Mouse (Mus musculus) right cerebral cortex, postnatal 36 days (tissue): ENCODE results near the gene Psap.
"Not testable (repeated sequence)": the region's sequence is repeated elsewhere in the genome, so short reads cannot be mapped to it uniquely, and the experiment has no call there.

Source experiments
- DNase-seq, 2 experiments: peaks; one replicate each; pipeline ENCODE4 v3.0.0; 2022; ENCODE audit warnings: low spot score in 2 of 2, mixed read lengths in 1 of 2

The Psap gene

DNA sequence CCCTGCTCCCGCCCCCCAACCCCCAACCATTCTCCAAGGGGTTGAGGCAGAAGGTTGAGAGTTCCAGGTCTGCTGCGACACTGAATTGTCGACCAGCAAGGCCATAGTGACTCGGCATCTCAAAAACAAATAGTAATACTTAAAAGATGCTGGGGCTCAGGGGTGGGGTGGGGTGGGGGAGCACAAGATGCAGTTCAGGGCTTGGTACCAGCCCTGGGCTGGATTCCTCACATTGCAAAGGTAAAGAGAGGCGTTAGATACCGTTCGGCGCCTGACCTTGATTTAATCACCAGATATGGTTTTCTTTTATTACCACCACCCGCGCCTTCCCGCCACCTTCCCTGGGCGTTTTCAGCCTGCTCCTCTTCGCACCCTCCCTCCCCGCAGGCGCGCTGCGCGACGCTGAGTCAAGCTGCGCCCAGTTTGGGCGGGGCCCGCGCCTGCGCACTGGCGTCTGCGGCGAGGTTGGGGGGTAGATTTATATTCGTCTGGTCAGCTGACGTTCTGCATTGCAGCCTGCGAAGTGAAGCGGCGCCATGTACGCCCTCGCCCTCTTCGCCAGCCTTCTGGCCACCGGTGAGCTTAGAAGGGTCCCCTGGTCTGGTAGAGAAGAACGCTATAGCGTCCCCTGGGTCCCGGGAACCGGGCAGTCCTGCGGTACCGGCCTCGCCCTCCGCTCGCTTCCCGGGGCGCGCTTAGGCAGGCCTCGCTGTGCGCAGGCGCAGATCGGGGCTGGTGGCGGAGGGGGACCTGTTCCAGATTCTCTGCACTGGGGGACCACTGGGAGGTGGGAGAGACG lies at the start of gene Psap:
TSS of gene Psap (plus strand) at position 421 of the 799 bp plus-strand sequence.
- DNase-seq: peak; percentile 87 to 91

DNA sequence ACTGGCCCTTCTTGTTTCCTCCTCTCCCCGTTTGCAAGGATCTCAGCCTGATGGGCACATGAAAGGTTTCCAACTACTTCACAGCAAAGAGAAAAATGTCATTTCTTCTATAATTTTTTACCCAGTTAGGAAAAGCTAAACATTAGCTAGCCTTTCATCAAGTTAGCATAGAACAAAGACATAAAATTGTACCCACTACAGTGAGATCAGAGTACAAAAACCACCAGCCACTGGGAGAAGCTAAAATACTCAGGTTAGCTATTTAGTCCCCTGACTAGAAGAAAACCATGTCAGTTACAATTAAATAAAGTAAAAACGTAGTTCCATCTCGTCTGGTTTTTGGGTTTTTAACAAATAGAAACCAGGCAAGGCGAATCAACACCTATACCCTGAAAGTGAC lies 49.8 kb upstream of the Psap start:
- DNase-seq: no peak

DNA sequence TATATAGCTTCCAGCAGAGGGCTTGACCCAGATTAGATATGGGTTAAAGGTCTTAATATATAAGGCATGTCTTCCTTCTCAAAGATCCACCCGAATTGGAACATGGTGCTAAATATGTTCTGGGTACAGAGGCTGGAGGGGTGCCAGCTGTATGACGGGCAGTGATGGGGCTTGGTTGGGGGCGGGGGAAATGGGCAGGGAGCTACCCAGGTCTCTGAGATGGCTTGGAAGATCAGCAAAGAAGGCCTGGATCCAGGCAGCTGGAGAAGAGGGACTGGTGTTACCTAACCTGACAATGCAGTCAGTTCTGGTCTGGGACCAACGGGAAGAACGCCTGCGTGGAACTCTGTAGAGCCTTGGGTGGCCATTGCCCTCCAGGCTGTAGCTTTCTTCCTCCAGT lies 48.3 kb upstream of the Psap start:
- no peak for DNase-seq

DNA sequence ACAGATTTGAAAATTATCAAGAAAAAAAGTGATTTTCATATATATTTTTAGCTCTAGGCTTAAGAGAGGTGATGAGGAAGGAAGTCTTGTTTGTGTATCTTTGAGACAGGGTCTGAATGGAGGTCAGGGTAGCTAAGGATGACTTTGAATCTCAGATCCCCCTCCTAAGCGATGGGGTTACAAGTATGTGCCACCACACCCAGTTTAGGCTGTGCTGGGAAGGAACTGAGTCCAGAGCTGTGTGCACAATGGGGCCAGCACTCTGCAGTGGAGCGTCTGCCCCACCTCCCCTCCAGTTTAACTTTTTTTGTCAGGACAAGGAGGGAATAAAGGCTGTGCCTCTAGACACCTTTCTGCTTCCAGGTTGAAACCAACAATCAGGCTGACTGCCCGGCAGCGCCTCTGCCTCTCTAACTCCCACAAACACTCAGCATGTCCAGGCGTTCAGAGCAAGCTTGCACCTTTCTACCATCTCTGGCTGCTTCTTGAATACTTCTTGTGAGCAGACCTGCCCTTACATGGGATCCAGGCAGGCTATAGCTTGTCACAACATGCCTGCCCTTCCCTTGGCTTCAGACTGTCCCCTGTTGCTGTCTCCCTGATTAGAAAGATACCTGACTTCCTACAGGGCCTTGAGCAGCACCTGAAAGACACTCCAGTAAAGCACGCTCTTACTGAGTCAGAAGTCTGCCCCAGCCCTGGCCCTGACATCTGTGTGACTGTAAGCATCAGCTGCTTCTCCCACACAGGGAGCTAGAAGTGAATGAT lies 46.9 kb upstream of the Psap start:
- DNase-seq: no peak

DNA sequence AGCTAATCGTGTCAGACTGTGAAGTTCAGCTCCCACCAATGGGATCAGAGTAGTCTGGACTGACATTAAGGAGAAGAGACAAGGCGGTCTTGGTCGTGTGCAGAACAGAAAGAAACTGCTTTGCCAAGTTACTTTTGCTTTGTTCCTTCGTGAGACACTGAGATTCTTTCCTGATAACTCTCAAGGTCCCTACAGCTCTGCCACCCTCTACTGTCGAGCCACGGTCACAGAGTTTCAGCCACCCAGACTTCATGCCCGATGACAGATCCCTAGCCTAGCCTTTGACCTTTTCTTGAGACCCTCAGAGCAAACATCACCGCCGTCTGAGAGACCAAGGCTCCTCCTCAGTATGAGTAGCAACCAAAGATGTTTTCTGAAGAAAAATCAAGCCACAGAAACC lies 43.4 kb upstream of the Psap start:
- DNase-seq: no peak

DNA sequence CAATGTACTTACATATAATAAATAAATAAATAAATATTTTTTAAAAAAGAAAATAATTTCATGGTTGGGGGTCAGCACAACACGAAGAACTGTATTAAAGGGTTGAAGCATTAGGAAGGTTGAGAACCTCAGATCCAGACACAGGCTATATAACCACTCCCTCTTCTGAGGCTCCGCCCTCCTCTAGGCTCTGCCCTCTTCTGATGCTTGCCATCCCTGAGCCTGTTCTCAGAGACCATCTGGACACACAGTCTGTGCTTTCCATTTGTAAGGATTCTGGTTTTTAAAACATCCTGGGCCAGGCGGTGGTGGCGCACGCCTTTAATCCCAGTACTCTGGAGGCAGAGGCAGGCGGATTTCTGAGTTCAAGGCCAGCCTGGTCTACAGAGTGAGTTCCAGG lies 41.6 kb upstream of the Psap start:
- not testable (repeated sequence) for DNase-seq

DNA sequence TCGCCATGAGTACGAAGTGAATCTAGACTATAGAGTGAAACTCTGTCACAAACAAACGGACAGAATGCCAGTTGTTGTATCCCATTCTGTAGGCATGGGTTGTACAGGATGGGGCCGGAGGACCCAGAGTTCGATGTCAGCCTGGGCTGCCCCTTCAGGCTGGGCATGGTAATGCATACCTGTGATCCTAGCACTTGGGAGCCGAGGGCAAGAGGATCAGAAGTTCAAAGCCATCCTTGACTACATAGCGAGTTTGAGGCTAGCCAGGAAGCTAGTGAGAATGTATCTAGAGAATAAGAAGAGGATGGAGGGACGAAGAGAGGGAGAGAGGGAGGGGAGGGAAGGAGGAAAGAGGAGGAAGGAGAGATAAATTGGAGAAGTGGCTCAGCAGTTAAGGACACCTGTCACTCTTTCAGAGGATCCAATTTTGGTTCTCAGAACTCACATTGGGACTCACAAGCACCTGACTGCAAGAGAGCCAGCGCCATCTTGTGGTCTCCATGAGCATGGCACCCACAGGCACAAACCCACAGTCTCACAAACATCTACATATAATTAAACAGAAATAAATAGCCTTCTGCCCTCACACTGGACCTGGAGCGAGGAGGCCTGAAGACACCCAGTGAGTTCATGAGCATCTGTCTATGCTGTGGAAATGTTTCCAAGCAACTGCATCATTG lies 39.8 kb upstream of the Psap start:
- peak in 1 of 2 experiments; percentile 42 for DNase-seq

DNA sequence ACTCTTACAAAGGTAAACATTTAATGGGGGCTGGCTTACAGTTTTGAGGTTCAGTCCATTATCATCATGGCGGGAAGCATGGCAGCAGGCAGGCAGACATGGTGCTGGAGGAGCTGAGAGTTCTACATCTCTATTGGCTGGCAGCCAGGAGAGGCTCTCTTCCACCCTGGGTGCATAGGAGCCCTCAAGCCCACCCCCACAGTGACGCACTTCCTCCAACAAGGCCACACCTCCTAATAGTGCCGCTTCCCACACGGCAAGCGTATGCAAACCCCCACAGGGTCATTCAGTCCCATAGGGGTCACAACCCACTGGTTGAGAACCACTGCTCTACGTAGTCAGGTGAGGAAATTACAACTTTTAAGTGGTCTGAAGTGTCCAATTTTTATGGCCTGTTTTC lies 37.0 kb upstream of the Psap start:
- DNase-seq: no peak

DNA sequence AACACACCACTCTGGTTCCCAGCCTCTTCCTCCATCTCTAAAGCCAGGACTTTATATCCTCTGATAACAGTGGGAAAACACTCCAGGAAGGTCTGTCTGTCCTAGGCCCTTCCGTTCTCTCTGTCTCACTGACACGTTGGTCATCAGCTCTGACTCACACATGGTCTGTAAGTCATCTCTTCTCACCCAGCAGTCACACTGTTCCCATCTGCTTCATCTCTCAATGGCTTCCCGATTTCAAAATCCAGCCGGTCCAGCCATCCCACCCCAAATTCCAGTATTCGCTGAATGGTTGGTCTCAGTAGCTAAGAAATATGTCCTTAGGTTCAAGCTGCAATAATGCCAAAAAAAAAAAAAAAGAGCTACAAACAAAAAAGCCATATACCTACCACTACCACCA lies 33.5 kb upstream of the Psap start:
- no peak for DNase-seq

DNA sequence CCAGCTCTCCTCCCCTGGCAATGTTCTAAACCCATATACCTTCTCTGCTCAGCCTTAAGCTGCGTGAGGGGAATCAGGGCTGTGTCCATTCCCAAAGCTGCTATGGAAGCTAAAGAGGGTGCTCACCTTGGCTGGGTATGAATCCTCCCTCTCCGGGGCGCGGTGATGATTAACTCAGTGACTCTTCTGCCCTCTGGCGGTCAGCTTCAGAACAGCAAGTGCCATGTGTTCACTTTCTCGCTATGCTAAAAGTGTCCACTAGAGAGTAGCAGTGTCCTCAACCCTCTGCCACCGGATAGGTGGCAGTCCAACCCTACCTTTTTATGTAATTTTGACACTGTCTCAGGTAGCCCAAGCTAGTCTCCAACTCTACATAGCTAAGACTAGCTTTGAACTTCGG lies 32.4 kb upstream of the Psap start:
- peak; percentile 83 to 84 for DNase-seq

DNA sequence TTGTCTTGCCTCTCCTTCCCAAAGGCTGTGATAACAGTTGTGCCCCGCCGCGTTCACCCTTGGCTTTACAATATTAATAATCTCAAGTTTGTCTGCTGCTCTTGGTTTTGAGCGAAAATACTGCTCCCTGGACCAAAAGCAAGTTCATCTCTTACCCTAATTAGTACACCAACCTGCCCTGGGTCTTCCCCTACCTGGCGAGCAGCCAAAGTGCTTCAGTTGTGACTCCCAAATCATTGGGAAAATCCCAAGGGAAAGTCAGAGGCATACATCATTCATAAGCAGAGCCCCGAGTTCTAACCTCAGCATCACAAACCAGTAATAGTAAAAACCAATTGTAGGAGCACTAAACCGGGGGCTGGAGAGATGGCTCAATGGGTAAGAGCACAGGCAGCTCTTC lies 31.8 kb upstream of the Psap start:
- DNase-seq: no peak

DNA sequence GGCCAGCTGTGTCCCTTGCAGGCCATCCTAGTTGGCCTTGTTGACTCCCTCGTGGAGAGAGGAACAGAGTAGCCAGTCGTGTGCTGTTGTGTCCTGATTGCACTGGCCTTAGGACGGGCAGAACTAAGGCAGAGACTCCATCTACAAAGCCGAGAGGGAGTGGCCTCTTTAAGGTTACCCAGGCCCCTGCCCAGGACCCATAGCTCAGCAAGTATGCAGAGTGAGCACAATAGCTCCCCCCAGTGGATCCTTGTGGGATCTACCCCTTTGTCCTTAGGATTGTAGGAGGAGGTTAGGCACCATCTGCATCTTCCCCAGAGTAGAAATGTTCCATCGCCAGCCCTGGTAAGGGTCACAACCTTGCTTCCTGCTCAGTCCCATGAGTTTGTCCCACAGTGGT lies 30.9 kb upstream of the Psap start:
- DNase-seq: peak in 1 of 2 experiments; percentile 38

DNA sequence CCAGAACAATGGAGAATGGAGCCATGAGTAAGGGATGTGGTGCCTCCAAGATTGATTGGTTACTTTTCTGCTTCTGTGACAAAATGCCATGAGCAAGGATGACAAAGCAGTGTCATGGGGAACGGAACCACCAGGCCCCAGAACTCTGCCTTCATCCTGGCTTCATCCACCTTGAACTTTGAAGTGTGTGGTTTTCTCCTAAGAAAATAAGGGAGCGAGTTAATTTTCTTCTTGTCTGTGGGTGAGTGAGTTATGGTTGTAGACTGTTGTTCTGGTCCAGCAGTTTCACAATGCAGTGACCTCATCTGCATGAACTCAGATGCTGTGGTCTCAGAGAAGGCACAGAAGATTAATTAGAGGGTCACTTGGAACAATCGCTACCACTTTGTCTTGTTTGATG lies 29.1 kb upstream of the Psap start:
- not testable (repeated sequence) for DNase-seq

DNA sequence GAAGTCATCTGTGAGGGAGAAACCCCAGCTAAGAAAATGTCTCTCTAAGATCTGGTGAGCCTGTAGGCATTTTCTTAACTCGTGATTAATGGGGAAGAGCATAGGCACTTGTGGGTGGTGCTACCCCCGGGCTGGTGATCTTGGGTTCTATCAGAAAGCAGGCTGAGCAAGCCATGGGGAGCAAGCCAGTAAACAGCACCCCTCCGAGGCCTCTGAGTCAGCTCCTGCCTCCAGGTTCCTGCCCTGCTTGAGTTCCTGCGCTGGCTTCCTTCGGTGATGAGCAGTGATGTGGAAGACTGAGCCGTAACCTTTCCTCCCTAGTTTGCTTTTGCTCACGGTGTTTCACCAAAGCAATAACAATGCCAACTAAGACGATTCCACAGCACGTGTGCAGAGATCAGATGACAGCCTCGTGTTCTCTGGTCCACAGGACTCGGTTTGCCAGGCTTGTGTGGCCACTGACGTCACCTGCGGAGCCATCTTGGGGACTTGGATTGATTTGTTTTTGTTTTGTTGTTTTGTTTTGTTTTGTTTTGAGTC lies 26.9 kb upstream of the Psap start:
- DNase-seq: no peak

DNA sequence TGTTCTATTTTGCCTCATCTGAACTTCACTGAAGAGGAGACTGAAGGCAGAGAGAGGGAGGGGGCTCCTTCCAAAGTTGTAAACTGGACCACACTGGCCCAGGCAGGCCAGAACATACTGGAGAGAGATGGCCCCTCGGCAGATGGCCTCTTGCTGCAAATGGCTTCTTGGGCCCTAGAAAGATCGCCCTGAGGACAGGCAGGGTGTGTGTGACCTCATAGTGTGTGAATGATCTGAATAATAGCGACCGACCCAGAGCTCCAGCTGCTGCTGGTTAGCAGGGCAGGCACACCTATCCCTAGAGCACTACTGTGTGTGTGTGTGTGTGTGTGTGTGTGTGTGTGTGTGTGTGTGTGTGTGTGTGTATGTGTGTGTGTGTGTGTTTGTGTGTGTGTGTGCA lies 25.2 kb upstream of the Psap start:
- DNase-seq: no peak

DNA sequence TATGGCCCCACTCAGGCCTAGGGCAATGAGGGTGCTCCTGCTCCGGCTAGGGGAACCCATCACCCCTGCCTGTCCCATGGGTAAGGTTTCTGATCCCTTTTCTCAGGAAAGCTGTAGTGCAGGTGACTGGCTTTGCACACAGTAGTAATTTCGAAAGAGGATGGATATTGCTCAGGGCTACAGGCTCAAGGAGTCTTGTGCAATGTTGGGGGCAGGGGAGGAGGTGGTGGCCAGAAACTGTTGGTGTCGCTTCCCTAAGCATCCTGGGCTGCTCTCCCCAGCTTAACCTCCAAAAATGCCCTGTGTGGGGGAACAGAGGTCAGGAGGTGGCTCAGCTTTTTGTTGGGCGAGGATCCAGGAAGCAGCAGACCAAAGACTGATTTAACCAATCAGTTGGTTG lies 24.8 kb upstream of the Psap start:
- DNase-seq: no peak

DNA sequence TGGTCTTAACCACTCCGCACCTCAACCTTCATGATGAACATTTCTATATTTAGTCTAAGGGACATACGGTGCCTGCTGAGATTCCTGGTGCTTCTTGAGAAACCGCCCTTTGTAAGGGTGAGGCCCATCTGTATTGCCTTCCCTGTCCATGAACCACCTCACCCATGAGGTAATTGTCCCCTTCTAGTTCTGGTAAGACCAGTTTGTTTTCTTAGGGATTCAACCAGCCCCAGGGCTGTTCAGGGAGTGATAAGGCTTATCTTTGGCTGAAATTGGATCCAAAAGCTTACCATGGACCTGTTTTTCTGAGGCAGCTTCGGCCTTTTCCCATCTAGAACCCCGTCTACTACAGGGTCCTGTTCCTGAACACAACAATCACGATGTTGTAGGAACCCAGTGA lies 21.3 kb upstream of the Psap start:
- DNase-seq: no peak

DNA sequence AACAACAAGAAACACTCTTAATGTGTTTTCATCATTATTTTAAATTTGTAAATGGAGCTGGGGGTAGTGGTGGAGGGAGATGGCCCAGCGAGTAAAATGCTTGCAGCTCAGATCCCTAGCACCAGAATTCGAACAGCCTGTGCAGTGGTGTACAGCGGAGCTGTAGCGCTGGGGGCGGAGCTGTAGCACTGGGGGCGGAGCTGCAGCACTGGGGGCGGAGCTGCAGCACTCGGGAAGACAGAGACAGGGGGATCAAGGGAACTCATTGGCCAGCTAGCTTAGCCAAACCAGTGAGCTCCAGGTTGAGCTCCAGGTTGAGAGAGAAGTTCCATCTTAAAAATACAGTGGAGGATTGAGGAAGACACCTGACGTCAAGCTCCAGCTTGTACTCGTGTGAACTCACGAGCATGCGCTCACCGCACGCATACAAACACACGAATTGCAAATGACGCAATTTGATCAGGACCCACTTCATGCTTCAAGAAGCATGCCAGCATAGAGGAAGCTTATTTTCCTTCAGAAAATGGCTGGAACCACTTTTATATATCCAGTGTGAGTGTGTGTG lies 20.1 kb upstream of the Psap start:
- DNase-seq: no peak

DNA sequence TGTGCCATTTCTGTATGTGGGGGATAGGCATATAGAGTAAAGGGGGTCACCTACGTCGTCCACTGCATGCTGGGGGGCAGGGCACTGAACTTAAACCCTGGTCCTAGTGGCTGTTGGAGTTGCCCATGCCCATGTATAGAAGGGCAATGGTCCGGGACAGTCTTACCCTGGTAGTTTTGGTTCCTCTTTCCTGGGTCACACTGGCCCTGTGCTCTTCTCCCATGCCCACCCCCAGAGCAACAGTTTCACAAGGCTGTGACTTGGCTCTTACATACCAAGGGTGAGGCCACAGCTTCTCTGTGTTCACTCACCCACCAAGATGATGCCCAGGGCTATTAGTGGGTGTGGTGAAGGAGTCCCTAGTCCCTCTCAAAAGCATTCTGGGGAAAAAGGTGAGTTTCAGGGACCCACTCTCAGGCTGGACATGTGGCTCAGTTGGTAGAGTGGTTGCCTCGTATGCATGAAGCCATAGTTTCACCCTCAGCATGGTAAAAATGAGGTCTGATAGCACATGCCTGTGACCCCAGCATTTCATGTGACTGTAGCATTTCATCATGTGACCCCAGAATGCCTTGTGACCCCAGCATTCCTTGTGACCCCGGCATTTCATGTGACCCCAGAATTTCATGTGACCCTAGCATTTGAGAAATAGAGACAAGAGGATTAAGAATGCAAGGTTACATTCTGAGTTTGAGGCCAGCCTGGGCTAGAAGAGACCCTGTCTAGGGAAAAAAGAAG lies 16.7 kb upstream of the Psap start:
- DNase-seq: no peak

DNA sequence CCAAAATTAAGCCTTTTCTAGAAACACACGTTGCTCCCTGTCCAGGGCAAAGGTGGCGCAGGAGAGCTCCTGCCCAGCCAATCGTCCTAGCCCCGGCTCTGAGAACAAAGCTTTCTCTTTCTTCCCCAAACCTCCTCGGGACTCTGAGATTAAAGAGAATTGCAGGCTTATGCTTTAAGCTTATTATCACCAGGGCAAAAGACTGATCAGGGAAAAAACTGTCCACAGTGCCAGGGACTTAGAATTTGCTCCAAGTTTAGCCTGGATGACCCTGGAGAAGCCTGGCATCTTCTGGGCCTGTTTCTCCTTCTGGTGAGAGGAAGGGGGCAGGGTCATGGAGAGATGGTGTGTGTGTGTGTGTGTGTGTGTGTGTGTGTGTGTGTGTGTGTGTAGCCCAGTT lies 15.9 kb upstream of the Psap start:
- no peak for DNase-seq

DNA sequence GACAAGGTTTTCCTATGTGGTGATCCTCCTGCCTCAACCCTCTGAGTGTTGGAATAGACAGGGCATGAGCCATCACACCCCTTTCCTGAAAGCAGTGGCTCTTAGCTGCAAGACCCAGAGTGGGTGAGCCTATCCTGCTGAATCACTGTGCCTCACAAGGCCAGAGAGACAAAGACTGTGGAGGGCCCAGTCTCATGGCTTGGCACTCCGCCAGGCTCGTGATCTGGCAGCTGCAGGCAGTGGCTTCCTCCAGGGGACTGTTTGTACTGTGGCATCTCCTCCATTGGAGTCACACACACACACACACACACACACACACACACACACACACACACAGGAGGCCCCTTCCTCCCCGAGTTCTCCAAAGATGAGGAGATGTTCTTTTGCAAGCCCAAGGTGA lies 15.0 kb upstream of the Psap start:
- peak; percentile 64 to 82 for DNase-seq
